Mouse (Mus musculus) left cerebral cortex, adult 11 months (tissue): ENCODE results near the gene Arsb.

Experiments
- DNase-seq: peaks from one replicate; pipeline ENCODE4 v3.0.0; 2022; ENCODE audit warnings: low spot score

Arsb gene

GRCm38 (mm10) chr13:93771588-93772278 is at the start of gene Arsb:
Gene Arsb (plus strand): TSS chr13:93771630.
- DNase-seq, result peak; percentile 67

GRCm38 (mm10) chr13:93721916-93722315 is 49.5 kb upstream of the Arsb start:
- DNase-seq, result no peak

GRCm38 (mm10) chr13:93723455-93723854 is 48.0 kb upstream of the Arsb start:
- DNase-seq, result no peak

GRCm38 (mm10) chr13:93724206-93724605 is 47.2 kb upstream of the Arsb start:
- no peak for DNase-seq

- DNase-seq, result no peak
These were observed 36.2 kb upstream of the Arsb start for GRCm38 (mm10) chr13:93735131-93735636.

- DNase-seq, result no peak
These were observed 27.3 kb upstream of the Arsb start for GRCm38 (mm10) chr13:93744118-93744517.

- no peak for DNase-seq
These were observed 18.6 kb upstream of the Arsb start for GRCm38 (mm10) chr13:93752597-93753400.

GRCm38 (mm10) chr13:93755084-93755483 is 16.3 kb upstream of the Arsb start:
- DNase-seq, result no peak

- no peak for DNase-seq
These were observed 14.8 kb upstream of the Arsb start for GRCm38 (mm10) chr13:93756674-93757073.

- DNase-seq, result no peak
These were observed 13.9 kb upstream of the Arsb start for GRCm38 (mm10) chr13:93757514-93757913.

GRCm38 (mm10) chr13:93758149-93758898 is 13.1 kb upstream of the Arsb start:
- DNase-seq, result no peak

GRCm38 (mm10) chr13:93761831-93762230 is 9.6 kb upstream of the Arsb start:
- no peak for DNase-seq

- DNase-seq, result no peak
These were observed 8.6 kb upstream of the Arsb start for GRCm38 (mm10) chr13:93762879-93763278.

- no peak for DNase-seq
These were observed 7.0 kb upstream of the Arsb start for GRCm38 (mm10) chr13:93764321-93764973.

GRCm38 (mm10) chr13:93771031-93771587 is 321 bp upstream of the Arsb start:
- DNase-seq, result no peak

- DNase-seq, result no peak
These were observed 828 bp downstream of the Arsb start for GRCm38 (mm10) chr13:93772279-93772636.

GRCm38 (mm10) chr13:93772861-93773260 is 1.4 kb downstream of the Arsb start:
- no peak for DNase-seq

GRCm38 (mm10) chr13:93773704-93774315 is 2.4 kb downstream of the Arsb start:
- DNase-seq, result no peak

- DNase-seq, result no peak
These were observed 11.4 kb downstream of the Arsb start for GRCm38 (mm10) chr13:93782823-93783222.

GRCm38 (mm10) chr13:93785329-93785728 is 13.9 kb downstream of the Arsb start:
- no peak for DNase-seq

- no peak for DNase-seq
These were observed 14.6 kb downstream of the Arsb start for GRCm38 (mm10) chr13:93786051-93786450.
